Mouse (Mus musculus) heart, adult 11 months (tissue): ENCODE results near the gene Gsto2.

Experiments
- DNase-seq: peaks from one replicate; pipeline ENCODE4 v3.0.0; 2022

Gsto2 gene

DNA sequence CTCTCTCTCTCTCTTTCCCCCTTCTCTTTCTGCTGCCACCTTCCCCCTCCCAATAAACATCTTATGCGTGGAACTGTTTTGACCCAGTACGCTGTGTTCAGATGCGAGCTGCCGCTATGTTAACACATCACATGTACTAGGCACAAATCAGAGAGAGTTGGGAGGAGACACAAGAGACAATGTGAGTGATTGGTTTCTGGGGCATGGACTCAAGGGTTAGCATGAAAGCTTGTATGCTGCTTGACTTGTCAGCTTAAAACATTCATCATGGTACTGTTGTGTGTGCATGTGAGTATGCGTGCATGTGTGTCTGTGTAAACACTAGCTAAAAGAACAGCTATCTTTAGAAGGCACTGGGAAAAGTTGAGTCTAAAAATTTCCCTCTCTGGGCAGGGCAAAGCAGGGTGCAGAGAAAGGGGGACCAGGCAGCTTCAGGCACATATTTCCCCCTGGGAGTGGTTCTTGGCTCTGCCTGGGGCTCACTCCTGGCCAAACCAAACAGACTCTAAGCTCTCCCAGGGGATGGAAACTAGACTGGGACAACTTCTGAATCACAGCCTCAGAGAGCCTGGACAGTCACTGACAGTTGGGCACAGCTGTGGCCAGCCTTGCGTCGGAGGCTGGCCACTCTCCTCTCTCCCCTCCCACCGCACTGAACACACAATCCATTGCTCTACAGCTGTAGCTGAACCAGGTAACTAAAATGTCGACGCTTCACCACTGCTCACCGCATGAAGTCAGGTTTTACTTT is 26.4 kb downstream of the Gsto2 start:
- peak; percentile 98 for DNase-seq

DNA sequence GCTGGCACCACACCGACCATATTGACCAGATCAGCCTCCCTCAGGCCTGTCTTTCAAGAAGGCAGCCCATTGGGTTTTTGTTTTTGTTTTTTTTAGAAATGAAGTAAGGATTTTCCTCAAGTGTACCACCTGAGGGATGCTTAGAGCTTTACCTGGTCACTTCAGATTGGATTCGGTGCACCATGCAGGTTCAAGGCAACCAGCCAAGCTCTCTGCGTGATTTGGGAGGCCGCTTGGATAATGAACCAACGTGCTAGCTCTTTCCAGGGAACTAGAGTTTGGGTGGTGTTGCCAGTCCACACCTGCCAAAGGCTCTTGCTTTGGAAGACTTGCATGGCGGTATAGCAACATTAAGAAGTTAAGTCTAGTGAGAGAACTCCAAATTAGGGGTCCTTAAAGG is 27.8 kb downstream of the Gsto2 start:
- DNase-seq = no peak

DNA sequence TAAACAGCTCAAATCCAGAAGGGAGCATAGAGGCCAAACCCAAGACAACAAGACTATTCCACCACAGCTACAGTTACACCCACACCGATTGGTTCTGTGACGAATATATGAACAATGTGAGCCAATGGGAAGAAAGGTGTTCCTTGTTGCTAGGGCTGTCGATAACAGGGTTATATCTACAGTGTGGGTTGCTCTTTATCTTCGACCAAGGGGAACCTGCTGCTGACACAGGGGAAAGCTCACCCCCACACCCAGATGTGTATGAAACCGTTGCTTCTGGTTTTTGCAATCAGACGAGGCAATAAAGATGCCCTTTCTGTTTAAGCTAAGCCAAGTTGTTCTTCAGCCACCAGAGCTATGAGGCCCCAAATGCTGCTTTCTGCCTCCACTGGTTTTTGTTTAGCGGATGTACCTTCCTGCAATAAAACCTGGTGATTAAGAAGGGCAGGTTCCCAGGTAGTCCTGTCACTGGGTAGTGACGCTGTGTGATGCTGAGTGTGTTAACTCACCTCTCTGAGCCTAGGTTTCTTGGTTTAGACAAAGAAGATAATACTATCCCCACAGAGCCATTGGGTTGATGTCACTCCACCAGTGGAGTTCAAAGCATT is 33.2 kb downstream of the Gsto2 start:
- no peak for DNase-seq

DNA sequence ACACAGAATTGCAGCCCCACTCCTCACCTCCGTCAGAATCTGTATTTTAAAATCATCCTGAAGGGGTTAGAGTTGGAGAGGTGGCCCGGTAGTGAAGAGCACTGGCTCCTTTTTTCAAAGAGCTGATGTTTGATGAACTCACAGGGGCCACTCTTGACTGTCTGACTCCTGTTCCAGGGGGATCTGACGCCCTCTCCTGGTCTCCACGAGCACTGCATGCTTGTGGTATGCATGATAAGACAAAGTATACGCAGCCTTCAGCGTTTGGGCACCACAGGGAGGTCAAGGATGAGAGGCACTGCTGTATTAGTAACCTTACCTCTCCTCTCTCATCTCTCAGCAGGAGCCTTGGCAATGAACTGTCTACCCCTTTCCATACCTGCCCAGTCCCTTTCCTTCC is 34.7 kb downstream of the Gsto2 start:
- no peak for DNase-seq

DNA sequence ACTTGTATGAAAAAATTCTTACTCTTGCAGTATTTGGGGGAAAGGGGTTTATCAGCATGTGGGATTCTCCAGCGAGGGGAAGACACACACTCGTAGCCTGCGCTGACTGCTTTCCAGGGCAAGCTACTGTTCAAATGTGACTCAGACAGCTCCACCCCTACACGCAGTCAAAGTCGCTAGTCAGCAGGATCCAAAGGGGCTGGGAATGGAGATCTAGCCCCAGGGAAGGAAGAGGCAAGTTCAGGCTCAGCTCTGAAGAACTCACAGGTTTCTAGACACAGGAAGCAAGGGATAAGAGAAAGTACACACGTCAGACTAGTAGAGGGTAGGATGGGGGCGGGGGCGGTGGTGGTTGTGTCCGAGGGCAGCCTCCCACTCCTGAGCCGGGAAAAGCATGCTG is 35.2 kb downstream of the Gsto2 start:
- no peak for DNase-seq

DNA sequence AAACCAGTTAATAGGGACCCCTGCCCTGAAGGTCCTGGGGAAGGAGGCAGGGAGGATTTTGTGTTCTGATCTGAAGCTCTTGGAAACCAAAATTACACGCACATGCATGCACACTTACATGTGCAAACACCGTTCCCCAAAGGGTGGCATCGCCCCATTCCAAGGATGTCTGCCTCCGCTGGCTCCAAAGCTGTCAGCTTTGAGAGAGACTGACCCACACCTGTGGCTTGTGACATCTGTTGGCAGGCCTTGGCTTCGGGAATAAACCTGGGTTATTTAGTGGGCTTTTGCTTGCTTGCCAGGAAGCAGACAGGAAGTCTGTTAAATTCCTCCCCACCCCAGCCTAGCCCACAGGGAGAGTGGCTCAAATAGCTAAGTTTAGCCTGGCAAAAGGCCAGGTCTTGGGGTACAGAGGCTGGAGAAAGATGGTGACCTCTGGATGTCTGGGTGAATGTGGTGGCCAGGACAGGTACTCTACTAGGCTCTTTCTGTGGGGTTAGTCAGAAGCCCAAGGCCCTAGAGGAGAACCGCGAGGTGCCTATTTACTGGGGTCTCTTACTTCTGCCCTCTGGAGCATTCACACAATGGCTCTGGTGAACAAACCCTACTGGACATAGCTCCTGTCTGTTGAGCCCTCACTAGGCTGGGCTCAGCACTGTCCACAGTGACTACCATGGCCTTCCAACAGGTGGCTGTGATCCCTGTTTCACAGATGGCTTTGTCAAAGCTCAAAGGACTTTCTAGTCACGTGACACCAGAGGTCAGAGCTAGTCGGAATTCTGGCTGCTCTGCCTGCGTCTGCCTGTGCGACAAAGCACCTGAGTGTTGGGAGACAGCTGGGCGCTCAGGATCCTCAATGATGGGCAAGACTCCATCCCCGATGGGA is 37.2 kb downstream of the Gsto2 start:
- peak; percentile 96 for DNase-seq

DNA sequence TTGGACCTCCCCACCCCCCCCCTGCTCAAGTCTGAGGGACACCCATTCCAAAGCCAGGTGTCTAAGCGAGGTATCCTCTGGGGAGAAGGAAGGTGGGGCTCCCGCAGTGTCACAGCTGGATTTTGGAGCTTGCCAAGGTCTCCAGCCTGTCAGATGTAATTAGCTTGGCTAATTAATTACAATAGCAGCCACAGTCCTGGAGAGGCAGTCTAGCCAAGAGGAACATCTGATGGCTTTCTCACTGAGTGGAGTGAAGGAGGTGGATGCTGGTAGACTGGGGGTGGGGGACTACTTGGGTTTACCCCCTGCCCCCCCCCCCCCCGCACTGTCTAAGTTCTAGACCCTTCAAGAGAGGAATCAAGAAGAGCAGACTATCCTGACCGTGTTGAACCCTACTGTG is 38.3 kb downstream of the Gsto2 start:
- no peak for DNase-seq

DNA sequence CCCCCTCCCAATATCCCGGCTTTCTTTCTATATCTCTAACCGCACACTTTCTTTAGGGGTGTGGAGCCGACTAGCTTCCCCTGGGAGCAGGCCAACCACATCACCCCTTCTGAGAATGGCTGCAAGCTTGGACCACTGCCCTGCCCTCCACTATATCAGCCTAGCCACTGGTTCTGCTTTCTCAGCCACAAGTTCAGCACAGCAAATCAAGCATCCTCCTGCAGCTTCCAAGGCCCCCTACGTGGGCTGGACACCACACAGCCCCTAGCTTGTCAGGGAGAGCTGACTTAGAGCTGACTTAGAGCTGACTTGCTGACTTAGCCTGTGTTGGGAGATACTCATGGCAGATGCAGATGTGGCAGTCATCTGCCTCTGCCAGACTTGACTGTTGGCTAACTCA is 39.7 kb downstream of the Gsto2 start:
- no peak for DNase-seq

DNA sequence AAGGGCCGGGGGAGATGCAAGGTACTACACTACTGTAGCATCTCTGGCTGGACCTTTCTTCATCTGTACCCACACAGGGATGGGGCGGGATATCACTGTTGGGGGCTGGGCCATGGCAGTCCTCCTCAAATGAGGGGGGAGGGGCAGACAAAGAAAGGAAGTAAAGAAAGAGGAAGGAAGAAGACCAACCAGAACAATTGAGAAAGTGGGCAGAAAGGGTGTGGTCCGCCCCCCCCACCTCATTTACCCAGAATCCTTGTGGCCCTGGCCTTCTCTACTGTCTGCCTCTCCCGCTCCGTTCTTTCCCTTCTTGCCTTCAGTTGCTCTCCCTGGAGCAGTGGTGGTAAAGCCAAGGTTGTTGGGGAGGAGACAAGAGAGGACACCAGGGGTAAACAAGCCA is 40.3 kb downstream of the Gsto2 start:
- peak; percentile 89 for DNase-seq

DNA sequence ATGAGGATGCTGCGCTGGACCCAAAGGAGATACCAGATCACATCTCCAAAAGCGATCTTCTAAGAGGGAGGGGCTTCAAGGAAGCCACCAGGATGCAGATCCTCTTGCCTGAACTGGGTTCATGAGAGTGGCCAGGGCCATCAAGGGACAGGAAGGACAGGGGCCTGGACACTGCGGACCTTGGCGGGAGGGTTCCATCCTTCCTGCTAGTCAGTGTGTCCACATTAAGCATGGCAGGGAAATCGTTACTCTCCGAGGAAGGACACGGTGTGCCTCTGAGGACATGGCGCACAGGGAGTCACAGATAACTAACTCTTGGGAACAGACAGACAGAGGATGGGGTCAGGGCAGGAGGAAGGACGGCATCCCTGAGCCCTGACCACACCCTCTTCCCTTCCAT is 42.3 kb downstream of the Gsto2 start:
- peak; percentile 90 for DNase-seq

DNA sequence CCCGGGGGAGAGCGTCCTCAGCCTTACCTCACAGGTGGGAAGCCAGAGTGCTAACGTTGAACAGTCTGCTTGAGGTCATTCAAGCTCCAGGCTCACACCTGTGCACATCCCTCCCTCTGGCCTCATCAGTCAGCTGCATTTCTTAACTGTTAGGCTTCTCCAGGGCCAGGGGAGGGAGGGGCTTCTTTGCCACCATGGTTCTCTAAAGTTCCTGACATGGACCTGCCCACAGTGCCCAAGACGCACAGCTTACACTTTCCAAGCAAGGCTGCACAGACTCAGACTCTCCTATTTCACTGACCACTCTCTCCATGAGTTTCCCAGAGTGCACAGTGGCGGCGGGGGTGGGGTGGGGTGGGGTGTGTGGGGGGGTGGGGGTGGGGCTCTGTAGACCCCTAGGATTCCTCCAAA is 43.6 kb downstream of the Gsto2 start:
- DNase-seq = no peak

DNA sequence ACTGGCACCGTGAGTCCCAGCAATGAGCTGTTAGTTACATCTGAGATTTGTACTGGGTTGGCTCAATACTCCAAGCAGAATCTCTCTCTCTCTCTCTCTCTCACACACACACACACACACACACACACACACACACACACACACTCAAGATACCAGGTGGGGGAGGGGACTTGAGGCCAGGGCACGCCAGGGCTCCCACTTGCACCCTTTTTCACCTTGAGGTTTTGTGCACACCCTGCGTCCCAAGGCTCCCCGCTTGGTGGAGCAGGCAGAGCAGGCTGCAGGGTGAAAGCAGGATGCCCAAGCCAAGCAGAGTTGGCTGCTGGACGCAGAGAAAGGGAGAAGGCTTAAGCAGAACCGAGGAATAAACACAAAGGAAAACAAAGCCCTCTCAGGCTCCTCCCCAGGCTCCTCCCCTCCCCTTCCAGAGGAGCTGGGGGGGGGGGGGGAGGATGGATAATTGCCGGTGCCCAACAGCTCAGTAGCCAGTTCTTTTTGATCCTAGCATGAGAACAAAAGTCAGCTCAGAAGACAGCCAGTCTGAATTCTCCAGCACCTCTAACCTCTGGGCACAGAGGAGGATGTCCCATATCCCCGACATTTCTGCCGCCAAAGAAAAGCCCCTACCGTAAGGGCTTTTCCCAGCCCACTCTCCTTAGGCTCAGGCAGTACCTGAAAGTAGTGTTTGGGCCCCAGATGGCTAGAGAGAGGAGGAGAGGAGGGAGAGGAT is 44.2 kb downstream of the Gsto2 start:
- DNase-seq = peak; percentile 92

DNA sequence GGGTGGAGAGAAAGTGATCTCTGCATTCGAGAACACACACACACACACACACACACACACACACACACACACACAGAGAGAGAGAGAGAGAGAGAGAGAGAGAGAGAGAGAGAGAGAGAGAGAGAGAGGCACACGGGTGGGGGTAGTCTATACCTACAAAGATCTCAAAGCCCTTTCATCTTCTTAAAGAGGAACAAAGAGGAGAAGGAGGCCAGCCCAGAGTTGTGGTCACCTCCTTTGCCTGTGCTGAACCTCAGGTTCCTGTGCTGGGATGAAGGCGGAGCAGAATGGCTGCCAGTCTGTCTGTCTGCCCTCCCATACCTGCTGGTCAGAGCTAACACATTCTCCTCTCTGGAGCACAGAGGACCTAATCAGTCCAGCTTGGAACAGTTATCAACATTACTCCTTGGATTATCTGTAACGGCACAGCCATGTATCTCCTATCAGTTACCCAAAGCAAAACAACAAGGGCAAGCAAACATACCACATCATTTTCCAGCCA is 44.8 kb downstream of the Gsto2 start:
- no peak for DNase-seq

DNA sequence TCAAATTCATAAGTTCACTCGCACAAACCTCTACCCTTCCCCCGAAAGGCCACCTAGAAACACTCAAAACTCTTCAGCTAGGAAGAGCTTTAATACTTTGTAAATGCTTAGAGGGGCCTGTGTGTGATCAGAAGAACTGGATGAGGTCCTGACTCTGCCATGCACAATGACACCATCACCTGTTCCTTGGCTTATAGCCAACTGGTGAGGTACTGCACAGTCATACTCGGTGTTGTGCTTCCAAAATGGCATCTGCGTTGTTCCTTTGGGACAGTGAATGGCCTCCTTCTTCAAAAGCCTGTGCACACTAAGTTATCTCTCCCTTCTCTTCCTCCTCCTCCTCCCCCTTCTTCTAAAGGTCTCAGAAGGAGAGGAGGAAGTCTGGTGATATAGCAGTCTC is 45.4 kb downstream of the Gsto2 start:
- DNase-seq = no peak

DNA sequence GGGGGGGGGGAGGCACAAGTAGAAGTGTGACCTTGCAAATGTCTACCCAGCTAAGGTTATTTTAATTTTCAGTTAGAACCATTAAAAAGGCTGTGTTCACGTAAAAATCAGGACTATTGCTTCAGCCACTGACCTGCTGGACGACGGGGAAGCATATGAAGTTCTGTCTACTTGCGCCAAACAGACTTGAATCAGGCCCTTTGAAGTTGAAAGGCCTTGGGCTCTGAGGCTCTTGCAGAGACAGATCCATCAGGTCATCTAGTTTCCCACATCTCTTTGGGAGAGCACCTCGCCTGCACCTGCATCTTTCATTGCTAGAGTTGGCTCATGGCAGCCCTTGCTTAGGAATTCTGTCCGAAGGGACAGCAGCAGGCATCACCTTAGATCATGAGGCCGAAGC is 48.0 kb downstream of the Gsto2 start:
- DNase-seq = no peak

DNA sequence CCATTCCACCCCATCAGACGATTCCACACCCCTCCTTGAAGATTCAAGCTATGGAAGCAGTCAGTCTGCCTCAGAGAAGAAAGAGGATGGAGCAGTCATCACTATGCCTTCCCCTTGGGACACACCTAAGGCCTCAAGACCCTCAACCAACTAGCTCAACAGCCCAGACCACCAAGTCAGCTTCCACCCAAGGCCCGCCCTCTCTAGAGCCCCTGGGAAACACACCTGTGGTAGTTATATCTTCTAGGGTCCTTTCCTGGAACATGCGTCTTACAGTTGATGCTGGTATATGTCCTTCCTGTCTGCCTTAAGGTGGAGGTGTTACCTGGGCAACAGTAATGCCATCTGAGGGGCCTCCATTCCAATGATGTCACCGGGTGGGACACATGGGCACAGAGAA is 48.9 kb downstream of the Gsto2 start:
- peak; percentile 88 for DNase-seq

DNA sequence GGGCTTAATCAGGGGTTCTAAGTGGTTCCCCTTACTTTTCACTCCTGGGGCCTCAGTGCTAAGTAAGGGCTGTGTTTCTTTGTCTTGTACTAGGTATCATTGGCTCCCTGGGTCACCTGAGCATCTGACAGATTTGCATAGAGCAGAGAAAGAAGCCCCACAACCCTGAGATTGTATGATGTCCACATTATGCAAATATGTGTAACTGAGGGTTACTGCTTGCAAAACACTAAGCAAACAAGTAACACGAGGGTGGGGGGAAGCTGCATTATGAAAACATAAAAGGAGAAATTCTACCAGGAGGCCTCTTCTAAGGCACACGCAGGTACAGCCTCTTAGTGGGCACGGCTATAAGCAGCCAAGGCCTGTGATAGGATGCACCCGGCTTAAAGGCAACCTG is 49.9 kb downstream of the Gsto2 start:
- no peak for DNase-seq

DNA sequence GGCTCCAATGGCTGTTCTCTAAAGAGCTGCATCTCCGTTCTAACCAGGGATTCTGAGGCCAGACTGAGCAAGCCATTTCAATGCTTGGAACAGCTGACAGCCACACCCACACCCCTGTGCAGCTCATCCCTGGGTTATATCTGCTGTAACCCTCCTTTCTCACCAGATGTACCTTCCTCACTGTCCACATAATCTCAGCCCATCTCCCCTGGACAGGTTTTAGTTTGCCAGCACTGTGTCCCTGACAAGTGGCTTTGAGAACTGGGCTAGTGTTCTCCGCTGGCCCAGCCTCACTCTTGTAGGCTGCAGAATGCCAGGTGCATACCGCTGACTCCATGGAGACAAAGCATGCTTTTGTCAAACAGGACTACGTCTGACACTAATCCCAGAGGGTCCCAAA is 52.1 kb downstream of the Gsto2 start:
- DNase-seq = peak; percentile 88

DNA sequence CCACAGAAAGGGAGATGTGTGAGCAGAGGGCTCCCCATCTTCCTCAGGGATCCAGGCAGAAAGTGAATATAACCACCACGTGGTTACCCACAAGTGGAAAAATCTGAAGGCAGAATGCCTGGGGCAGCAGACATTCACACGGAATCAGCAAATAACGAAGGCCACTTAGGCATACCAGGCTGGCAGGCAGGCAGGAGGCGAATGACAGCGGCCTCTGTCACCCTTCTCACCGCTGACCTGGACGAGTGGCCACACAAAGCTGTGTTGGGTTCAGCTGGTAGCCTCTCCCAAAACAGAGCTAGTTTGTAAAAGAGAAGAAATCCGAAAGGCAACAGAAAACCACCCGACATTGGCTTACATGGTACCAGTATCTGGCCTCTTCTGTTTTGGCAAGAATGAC is 52.7 kb downstream of the Gsto2 start:
- peak; percentile 91 for DNase-seq

DNA sequence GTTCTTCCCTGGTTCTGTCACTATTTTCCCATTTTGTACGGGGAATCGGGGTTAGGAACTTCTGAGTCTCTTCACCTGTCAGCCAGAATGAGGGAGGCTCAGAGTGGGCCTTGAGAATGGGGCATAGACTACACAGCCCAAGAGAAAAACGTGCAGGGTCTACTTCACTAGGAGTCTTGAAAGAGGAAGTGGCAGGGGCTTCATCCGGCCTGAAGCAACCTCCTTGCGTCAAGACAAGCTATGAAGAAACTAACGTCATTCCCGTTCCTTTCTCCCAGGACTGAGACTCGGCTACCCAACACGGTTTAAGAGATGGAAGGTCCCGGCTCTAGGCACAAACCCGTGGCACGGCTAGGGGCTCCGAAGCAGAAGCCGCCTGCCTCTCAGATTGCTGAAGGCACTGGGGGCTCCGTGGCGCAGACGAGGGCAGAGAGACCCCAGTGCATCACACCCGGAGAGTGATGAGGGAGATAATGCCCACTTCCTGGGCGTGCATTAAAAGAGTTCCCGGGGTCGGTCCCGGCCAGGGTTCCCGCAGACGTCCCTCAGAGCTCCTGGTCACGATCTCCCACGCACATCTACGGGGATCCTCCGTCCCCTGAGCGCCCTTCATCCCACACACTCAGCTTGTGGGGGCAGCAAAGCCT is 53.2 kb downstream of the Gsto2 start:
- DNase-seq = no peak

DNA sequence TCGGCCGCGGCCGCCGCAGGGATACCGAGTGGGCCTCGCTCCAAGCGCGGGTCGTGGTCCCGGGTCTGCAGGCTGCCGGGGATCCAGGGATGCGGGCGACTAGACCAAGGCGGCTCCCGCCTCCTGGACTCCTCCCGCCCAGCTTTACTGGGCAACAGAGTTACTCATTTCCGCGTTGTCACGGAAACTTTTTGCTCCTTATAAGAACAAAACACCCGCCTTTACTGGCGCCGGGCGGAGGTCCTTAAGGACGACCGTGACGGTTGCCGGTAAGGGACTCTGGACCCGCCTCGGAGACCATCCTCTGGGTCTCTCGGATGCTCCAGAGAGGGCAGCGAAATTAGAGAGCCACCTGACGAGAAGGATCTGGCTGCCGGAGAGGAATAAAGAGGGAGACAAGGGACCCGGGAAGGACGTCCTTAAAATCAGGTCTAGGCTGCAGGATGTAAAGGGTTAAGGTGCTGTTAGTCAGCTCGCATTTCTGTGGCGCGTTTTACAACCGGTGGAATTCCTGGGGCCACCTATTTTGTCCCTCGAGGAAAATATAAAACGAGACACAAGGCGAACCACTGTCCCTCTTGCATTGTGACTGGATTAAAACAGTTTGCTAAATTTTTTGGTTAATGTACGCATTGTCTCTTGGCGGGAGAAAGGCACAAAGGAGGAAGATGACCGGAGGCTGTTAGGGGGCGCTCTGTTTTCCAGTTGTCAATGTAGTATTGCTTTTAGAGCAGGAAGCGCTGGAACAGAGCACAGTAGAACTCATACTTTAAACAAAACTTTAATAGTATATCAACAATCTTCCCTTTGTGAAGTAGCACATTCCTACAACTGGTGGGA is 54.0 kb downstream of the Gsto2 start, which contains the start of the genes Cfap43 and Itprip:
Gene Cfap43 (minus strand): TSS at position 162 of the 840 bp plus-strand sequence.
Gene Itprip (minus strand): TSS at position 174 of the 840 bp plus-strand sequence.
- peak; percentile 99 for DNase-seq
